Mouse (Mus musculus) A20 (cell line): ENCODE data around the gene Fanci.
A peak's percentile ranks its signal among the peaks of the same experiment; 100 is the strongest.

Experiments
- DNase-seq: peaks from one replicate; pipeline ENCODE4 v3.0.0-alpha.2; 2011; ENCODE audit warnings: low read depth, low spot score

Gene Fanci

DNA sequence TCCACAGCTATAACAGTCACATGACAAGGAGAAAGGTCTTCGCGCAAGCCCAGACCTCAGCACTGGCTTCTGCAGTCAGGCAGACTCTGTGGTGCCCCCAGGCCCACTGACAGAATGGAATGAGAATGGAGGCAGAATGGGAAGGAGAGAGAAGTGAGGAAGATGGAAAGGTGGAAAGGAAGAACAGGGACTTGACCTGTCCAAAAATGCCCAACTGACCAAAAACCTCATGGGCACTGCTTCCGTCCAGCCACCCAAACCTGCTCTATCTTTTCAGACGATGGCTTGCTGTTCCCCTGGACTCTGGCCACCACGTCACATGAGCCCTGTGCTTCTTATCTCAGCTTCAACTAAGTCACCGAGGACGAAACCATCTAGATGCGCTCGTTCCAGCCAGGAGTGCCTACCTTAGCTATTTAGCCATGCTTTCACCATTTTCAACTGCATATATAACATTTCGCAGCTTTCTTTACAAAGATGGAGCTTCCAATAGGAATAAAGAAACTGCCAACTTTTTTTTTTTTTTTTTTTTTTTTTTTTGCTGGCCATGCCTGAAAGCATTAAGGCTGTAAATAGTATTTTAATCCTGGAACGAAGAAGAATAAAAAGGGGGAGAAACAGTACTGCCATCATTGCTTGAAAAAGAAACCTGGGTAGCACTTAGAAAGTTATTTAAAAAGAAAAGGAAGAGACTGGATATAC, 71.8 kb downstream of the Fanci start:
- no peak for DNase-seq

DNA sequence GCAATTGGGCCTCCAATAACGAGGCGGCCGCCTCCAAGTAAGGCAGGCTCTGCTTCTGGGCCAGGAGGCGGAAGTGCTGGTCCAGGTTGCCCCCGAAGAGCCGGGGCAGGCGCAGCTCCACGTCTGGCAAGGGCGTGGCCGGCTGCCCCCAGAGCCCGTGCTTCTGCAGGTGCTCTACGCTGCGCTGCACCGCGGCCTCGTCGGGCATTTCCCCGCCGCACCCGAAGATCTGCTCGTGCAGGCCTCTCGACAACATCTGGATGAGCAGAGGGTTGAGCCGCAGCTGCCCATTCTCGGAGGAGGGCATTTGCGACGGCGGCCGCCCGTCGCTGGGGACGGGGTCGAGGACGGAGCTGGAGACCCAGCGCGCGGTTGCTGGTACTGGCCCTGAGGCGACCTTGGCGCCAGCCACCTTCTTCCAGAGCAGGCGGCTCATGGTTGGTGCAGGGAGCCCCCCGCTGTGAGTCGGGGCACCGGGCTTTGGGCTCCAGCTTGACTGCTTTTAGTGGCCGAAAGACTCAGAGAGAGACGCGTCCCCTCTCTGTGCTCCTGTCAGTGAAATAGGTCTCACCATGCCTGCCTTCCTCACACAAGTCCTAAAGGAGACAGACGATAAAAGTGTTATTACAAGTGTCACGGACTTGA, 73.2 kb downstream of the Fanci start:
- DNase-seq = peak; percentile 90

DNA sequence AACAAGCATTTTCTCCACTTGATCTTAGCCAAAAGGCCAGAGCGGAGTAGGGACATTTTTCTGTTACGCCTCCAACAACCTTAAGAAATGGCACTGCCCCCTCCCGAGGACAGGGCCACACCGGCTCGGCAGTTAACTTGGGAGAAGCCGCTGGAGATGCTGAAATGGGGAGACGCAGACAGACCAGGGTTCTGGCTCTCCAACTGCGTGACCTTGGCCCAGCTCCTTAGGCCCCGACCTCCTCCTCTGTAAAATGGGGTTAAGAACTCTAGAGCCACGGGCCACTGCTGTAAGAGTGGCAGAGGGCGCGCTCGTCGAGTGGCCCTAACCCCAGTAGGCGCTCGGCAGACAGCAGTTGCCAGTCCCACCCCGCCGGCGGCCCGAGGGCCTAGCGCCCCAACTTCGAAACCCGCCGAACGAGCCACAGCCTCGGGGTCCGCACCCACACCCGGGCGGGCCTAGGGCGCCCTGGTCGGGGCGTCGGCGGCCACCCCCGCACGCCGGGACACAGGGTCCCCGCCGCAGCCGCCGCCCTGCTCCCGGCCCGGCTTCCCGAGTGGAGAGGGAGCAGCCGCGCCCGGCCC, 73.8 kb downstream of the Fanci start:
- DNase-seq = peak; percentile 82

DNA sequence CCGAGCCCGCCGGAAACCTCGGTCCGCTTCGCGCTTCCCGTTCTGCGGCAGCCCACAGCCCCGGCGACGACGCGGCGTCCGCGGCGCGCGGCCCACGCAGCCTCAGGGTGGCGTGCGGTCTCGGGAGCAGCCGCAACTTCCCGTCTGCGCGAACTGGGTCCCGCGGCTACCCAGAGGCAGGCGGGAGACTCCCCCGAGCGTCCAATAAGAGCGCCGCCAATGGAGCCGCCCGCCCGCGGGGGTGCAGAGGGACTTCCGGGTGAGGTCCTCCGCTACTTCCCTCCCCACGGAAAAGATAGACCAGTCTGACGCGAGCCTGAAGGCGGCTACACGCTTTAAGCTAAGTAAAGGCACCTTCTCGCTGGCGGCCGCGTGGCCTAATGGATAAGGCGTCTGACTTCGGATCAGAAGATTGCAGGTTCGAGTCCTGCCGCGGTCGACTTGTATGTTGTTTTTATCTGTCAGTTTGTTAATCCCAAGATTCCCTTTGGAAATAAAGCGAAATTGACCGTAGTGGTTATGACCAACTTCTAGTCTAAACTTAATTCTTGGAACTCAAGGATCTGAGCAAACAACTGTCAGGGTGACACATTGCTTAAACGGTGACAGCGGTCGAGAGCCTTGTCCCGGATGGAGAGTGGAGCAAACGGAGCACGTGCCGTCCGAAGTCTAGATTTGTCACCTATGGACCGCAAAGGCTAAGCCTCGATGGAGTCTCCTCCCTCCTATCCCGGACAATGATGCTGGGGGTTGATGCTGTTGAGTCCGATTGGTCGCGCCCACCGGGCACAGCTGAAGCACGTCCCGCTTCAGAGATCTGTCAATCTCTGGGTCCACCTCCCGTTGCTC, 74.5 kb downstream of the Fanci start, which contains the start of gene Polg:
Gene Polg (minus strand): TSS at position 310 of the 849 bp plus-strand sequence.
- peak; percentile 99 for DNase-seq

DNA sequence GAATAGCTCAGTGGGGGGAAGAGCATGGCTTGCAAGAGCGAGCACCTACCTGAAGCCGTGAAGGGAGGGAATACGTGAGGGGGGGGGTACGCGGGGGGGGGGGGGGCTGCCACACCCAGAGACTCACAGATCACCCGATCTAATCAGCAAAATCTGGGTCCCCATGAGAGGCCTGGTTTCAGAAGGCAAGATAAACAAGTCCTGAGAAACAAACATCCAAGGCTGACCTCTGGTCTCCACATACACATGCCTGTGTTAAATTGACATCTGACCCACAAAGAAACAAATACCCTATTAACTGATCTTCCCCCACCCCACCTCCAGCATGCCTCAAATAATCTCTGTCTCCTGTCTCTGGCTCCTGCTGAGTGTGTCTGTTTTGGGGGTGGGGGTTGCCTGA, 76.2 kb downstream of the Fanci start:
- DNase-seq = no peak

DNA sequence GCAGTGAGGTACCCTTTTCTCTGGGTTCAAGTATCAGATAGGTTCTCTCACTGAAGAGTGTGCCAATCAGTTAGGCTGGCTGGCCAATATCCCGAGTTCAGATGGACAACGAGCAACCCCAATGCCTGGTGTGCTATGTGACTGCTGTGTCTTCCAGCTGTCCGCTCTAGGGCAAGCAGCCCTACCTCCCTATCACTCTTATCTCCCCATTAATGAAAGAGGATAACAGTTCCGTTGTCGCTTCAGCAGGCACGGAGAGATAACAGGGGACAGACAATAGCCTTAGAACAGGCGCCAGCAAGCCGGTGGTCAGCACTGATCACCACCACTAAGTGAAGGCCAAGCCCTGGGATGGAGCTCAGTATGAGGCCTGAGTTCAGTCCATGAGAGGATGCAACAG, 77.3 kb downstream of the Fanci start:
- DNase-seq = no peak

DNA sequence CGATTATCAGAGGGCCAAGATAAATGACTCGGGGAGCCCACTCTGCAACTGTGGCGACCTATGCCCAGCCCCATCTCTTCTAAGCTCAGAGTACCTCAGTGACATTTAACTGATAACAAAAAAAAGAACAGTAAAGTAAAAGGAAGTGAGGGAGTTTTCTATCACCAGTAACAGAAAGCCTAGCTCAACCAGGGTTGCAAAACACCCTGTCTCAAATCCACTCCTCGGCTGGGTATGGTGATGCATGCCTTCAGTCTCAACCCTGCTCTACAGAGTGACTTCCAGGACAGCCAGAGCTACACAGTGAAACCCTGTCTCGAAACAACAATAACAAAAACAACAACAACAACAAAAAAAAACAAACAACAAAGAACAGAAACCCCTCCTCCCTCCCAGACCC, 78.0 kb downstream of the Fanci start:
- no peak for DNase-seq

DNA sequence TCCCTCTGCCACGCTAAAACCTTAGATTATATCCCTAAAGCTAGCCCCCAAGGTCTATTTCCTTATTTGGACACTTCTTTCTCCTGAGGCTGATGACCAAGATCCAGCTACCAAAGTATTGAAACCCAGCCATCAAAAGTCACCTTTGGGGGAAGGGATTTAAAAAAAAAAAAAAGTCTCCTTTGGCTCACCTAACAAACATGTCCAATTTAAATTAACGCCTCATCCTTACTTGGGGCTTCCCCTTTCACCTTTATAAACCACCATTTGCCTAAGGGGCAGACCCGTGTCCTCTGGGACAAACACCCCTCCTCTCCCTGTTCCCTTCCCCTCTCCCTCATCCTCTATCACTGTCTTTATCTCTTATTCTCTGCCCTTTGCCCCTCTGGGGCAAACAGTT, 79.0 kb downstream of the Fanci start:
- DNase-seq = no peak

DNA sequence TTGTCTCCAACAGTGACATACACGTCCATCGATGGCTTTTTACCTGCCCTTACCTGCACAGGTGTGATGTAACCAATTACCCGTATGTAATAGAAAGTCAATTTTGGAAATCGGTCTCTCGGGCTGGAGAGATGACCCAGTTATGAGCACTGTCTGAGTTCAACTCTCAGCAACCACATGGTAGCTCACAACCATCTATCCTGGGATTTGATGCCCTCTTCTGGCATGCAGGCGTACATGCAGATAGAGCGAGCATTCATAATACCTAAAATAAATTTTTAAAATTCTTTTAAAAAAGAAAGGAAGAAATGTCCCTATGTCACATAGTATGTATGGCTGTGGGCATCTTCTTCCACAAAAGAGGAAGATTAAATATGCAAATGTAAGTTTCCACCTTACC, 79.7 kb downstream of the Fanci start:
- peak; percentile 48 for DNase-seq

DNA sequence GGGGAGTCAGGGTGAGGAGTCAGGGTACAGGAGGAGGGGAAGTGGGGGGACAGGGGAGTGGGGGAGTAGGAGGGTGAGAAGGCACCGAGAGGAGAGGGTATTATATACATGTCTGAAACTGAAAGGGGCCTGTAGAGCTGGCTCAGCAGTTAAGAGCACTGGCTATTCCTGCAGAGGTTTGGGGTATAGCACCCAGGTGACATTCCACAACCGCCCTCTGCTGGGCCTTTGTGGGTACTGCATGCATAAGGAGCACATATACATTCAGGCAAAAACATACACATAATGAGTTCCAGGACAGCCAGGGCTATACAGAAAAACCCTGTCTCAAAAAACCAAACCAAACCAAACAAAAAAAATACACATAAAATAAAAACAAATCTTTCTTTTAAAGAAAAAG, 81.1 kb downstream of the Fanci start:
- peak; percentile 51 for DNase-seq

DNA sequence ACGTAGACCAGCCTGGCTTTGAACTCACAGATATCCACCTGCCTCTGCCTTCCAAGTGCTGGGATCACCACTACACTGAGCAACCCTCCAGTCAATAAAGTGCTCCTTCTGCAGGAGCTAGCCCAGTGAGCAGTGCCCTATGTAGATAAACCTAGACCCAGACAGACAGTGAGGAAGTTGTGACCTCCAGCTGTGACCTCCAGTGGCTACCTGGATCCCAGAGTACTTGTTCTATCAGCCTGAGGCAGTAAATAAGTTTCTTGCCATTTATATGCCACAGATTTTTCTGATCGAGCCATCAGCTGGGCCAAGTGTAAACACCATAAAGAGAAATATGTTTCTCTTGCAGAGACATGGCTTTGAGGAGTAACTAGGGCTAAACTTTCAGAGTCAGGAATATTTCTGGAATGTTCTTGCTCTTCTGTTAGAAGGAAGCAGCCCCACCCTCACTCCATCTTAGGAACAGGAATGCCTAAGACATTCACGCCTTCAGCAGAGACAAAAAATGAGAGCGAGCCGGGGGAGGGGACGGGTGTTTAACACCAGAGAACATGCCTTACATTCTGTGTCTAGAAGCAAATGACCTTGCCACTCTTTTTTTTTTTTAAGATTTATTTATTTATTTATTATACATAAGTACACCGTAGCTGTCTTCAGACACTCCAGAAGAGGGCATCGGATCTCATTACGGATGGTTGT, 81.9 kb downstream of the Fanci start:
- DNase-seq = no peak

DNA sequence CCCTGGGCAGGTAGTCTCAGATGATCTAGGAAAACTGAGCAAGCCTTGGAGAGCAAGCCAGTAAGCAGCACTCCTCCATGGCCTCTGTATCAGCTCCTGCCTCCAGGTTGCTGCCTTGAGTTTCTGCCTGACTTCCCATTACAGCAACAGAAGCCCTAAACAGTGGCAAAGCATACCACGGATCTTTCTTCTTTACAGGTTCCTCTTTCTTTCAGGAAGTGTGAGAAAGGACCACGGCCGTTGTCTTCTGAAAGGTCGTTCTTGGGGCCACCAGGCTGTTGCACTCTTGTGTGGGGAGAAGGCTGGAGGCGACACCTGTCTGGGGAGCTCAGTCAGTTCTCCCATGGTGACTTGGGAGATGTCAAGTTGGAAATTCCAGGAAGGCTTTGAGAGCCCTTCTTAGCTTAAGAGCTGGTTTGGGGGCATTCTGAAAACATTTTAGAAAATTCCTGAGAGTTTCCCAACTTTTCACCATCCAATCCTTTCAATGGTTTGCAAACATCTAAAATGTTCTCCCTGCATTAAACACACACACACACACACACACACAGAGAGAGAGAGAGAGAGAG, 83.2 kb downstream of the Fanci start:
- peak; percentile 53 for DNase-seq

DNA sequence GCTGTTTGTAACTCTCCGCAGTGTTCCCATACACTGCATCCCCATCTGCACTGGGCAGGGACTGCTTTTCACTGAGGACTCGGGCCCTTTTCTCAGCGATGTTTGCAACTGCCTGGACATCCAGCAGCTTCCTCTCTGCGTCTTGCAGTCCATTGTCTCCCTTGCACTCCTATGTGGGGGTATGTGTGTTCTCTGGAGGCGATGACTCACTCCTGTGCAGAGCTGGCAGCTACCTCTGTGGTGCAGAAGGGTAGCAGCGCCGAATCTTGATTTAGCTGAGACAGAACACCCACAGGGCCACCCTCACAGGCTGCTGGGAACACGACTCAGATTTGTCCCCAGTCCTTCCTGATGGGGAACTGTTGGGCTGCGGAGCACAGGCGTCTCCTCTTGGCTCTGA, 94.8 kb downstream of the Fanci start:
- no peak for DNase-seq

DNA sequence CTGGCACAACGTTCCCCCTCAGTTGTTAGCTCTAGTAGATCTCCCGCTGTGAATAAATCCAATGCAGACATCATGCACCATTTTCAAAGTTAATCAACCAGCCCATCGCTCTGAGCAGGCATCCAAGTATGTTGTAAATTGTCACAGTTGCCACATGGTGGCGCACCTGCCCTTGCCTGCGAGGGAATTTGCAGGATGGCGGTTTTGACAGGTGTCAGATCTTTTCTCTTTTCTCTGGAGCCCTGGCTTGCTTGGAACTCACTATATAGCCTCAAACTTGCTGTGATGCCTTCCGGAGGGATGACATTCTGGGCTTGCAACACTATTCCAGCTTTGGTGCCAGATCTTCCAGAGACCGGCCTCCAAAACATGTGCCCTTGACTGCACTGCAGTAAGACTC, 102.2 kb downstream of the Fanci start:
- peak; percentile 61 for DNase-seq

DNA sequence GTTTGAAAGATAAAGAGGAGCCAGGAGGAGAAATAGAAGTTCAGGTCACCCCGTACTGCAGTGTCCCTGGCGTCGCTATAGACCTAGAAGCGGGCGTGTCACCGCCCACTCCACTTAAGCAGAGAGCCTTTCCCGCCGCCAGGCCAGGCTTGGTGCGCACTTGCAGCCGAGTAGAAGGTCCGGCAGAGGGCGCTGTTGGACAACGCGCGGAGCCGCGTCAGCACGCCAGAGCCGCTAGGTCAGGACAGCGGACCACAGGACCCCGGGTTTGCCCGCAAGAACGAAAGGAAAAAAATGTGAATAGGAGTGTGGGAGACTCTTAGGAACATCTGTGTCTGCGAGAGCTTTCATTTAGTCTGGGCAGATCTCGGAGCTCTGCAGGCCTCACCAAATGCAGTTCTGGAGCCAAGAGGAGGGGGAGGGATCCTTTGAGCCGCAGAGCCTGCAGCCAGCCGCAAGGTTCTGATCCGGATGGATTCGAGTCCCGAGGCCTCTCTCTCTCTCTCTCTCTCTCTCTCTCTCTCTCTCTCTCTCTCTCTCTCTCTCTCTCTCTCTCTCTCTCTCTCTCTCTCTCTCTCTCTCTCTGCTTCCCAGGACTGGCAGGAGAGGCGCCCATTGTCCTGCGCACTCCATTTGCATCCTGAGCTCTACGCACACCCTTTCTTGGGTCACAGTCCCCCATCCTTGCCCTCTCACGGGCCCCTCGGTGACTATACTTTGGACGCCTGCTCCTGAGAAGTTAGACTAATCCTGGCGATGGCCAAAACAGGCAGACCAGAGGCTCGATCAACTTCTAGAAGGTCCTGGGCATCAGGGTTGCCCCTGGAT, 104.5 kb downstream of the Fanci start:
- DNase-seq = peak; percentile 83

DNA sequence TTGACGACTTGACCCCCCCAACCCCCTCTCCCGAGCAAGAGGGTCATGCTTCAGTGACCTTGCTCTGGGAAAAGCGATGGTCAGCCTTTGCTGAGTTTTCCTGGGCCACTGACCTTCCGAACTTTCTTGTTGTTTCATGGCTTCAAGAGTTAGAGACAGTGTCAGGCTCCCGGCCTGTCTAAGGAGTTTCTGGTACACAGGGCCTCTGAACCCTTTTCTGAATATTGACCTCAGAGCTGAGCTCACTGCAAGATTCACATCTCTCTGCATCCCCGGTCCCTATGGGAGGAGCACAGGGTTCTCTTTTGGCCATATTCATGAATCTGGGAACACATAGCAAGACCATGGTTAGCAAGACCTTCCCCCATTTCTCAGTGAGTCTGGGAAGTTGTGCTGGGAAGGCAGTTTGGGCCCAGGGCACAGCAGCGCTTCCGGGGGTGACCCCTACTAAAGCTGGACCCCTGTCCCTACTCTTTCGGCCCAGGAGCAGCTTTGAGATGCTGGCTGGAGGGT, 105.1 kb downstream of the Fanci start:
- no peak for DNase-seq

DNA sequence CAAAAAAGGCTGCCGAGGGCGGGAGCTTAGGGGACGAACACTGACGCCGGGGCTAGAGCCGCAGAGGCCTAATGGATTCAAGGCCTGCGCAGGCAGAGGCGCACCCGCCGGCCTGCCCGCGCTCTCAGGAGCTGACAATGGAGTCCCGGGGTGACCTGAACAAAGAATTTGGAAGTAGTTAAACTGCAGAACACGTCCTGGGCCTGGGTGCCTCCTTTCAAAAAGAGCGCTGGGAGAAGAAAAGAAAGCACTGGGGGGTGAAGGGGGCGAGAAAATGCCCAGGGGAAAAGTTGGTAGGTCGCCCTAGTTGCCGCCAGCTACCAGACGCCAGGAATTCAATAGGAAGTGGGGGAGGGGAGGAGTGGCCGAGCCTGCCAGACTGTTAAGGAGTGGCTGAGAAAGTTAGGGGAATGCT, 106.0 kb downstream of the Fanci start:
- no peak for DNase-seq

DNA sequence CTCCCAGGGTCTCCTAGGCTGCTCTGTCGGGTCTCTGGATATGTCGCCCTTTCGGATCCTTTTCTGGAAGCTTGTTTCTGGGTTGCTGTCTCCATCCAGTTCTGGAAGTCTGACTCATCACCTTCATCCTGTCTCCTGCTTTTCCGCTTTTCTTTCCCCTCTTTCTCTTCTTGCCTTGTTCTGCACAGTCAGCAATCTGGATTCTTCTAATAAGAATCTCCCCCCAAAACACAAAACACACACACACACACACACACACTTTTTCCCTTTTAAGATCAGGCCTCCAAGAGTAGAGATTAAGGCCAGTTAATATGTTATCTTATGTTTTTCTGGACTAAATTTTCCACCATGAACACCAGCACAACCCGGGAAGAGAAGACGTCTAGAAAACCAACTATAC, 106.6 kb downstream of the Fanci start:
- DNase-seq = no peak

DNA sequence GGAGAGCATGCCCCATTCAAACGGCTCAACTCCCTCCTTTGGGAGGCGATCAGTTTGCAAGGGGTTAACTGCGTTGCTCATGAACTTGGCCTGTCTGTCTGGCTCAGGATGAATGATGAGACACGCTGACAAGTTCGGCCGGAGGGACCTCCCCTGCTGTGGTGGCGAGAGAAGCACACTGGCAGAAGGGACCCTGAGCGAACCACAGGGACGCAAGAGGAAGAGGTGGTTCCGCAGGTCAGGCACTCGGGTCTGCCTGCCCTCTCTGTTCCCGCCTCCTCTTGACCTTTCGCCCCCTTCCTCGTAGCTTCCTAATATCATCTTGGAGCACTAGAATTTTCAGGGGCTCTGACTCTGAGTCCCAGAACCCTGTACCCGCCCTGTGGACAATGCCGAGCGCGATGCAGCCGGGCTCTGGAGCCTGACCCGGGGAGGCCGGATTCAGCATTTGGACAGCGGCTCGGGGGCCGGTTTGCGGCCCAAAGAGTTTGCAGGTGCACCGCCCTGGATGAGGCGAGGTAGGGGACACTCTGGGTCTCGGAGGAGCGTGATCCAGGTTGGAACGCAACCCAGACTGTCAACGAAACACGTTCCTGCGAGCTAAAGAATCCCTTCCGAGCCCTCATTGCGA, 107.4 kb downstream of the Fanci start:
- no peak for DNase-seq
